Mouse (Mus musculus) kidney, adult 2 months (tissue): ENCODE results near the gene Usp35. TPM values are rescaled to one million over a fixed set of nuclear protein-coding genes. Genes with fewer than 3 reads are reported as not detected.

Source experiments
- DNase-seq: peaks from one replicate; pipeline ENCODE4 v3.0.0; 2021
- H3K27ac ChIP-seq: fragments of 200-500 bp; 2 replicates; pipeline ENCODE4 v1.5.1; 2012; ENCODE audit warnings: low read depth, low read length, control low read depth, inconsistent platforms; ENCODE audit not compliant: insufficient read depth
- H3K27me3 ChIP-seq: fragments of 200-500 bp; replicated peaks from 2 replicates; pipeline ENCODE4 v1.6.1; 2012; ENCODE audit warnings: mild to moderate bottlenecking, moderate library complexity, low read length, inconsistent platforms; ENCODE audit not compliant: control insufficient read depth, insufficient read depth
- H3K36me3 ChIP-seq: fragments of 200-500 bp; 2 replicates; pipeline ENCODE4 v1.6.1; 2012; ENCODE audit warnings: mild to moderate bottlenecking, moderate library complexity, low read length, inconsistent platforms; ENCODE audit not compliant: control insufficient read depth, insufficient read depth
- H3K4me1 ChIP-seq: fragments of 200-500 bp; 2 replicates; pipeline ENCODE4 v1.6.1; 2011; ENCODE audit warnings: low read length; ENCODE audit not compliant: control insufficient read depth, insufficient read depth
- H3K4me3 ChIP-seq: fragments of 200-500 bp; 2 replicates; pipeline ENCODE4 v1.5.1; 2011; ENCODE audit warnings: mild to moderate bottlenecking, low read depth, low read length, control low read depth; ENCODE audit not compliant: insufficient read depth
- CTCF ChIP-seq: fragments of 200-500 bp; conservative IDR thresholded peaks from 2 replicates; pipeline ENCODE4 v1.5.1; 2011; ENCODE audit warnings: low read depth, mild to moderate bottlenecking, control low read depth, low read length, moderate library complexity, mixed read lengths; ENCODE audit not compliant: insufficient read depth, insufficient read length
- POLR2A ChIP-seq: fragments of 200-500 bp; IDR thresholded peaks from one replicate; pipeline ENCODE4 v1.6.1; 2011; ENCODE audit warnings: low read depth, low read length, control low read depth
- WGBS: fragments of 180-500 bp; shearing (Covaris S2); methylation state at CpG from one replicate; pipeline ENCODE4 v1.1.7; 2018; 5-methylcytosine and 5-hydroxymethylcytosine counted together
- polyA plus RNA-seq: library from polyadenylated mRNA; depleted of rRNA; stranded (reverse); fragments of >200 nt; gene quantifications from 2 replicates; pipeline ENCODE4 v1.2.3, GENCODE M21; 2012; rRNA removed

Gene Usp35
- polyA plus RNA-seq, 1 experiment = 2.7 TPM

- Histone ChIP-seq H3K36me3 (no peaks in the 10 kb centered on the region), H3K27me3 (no peaks in the 10 kb centered on the region), H3K4me1 (no peaks in the 10 kb centered on the region), H3K4me3 (no peak overlapping the region), H3K27ac (no peak overlapping the region)
- no peak for DNase-seq
- TF ChIP-seq POLR2A = no peak
- WGBS = 45% methylated on average over 2 of the region's 2 CpGs
Measured at GRCm38 (mm10) chr7:97296986-97297385, 34.8 kb downstream of the Usp35 start.

GRCm38 (mm10) chr7:97271068-97271467, 60.8 kb downstream of the Usp35 start:
- TF ChIP-seq CTCF (no peak), POLR2A (no peak)
- Histone ChIP-seq H3K27me3 (no peaks in the 10 kb centered on the region), H3K4me3 (no peak overlapping the region), H3K27ac (no peak overlapping the region), H3K4me1 (no peaks in the 10 kb centered on the region), H3K36me3 (peaks cover 2% of the 10 kb centered on the region; the same call in 1 of the 2 replicates)
- 94% methylated on average over 1 of the region's 1 CpGs for WGBS
- no peak for DNase-seq

- no peak for TF ChIP-seq POLR2A
- no peak for TF ChIP-seq CTCF
- Histone ChIP-seq H3K27ac (no peak overlapping the region), H3K4me1 (no peaks in the 10 kb centered on the region), H3K27me3 (no peaks in the 10 kb centered on the region), H3K36me3 (peaks cover 2% of the 10 kb centered on the region; the same call in 1 of the 2 replicates), H3K4me3 (no peak overlapping the region)
- no peak for DNase-seq
Measured at GRCm38 (mm10) chr7:97270367-97270766, 61.5 kb downstream of the Usp35 start.

- H3K36me3 ChIP-seq = no peaks in the 10 kb centered on the region
- no peak overlapping the region for H3K4me3 ChIP-seq
- no peak for TF ChIP-seq CTCF
- no peak overlapping the region for H3K27ac ChIP-seq
- 48% methylated on average over 1 of the region's 1 CpGs for WGBS
- no peak for DNase-seq
- H3K4me1 ChIP-seq = 0 out of 2 replicates have a peak, but pooled peaks cover 3% of the 10 kb centered on the region
- no peaks in the 10 kb centered on the region for H3K27me3 ChIP-seq
Measured at GRCm38 (mm10) chr7:97262541-97262940, 69.3 kb downstream of the Usp35 start.

Other genes starting within 250 kb of the Usp35 start
- gene Kctd21, start 307 bp upstream of the Usp35 start, polyA plus RNA-seq = 6.3 and 6.8 TPM in 2 replicates
- 9.9 and 10.4 TPM in 2 replicates for gene Alg8, start 39.6 kb upstream of the Usp35 start, polyA plus RNA-seq
- 300 and 389 TPM in 2 replicates for gene Ndufc2, start 68.0 kb upstream of the Usp35 start, polyA plus RNA-seq
- 225 and 246 TPM in 2 replicates for gene Thrsp, start 85.7 kb upstream of the Usp35 start, polyA plus RNA-seq
- 1.1 and 1.5 TPM in 2 replicates for gene Kctd14, start 119.3 kb upstream of the Usp35 start, polyA plus RNA-seq
- gene Ints4, start 148.9 kb upstream of the Usp35 start, polyA plus RNA-seq = 71.8 and 76.4 TPM in 2 replicates
- 70.0 and 93.0 TPM in 2 replicates for gene Aamdc, start 247.5 kb upstream of the Usp35 start, polyA plus RNA-seq
- gene Rsf1, start 247.9 kb upstream of the Usp35 start, polyA plus RNA-seq = 2.2 and 3.3 TPM in 2 replicates